Mouse (Mus musculus): ENCODE measurements around the gene Polrmt.
"Not testable (repeated sequence)": the region's sequence is repeated elsewhere in the genome, so short reads cannot be mapped to it uniquely, and the experiment has no call there.

Polrmt gene

DNA sequence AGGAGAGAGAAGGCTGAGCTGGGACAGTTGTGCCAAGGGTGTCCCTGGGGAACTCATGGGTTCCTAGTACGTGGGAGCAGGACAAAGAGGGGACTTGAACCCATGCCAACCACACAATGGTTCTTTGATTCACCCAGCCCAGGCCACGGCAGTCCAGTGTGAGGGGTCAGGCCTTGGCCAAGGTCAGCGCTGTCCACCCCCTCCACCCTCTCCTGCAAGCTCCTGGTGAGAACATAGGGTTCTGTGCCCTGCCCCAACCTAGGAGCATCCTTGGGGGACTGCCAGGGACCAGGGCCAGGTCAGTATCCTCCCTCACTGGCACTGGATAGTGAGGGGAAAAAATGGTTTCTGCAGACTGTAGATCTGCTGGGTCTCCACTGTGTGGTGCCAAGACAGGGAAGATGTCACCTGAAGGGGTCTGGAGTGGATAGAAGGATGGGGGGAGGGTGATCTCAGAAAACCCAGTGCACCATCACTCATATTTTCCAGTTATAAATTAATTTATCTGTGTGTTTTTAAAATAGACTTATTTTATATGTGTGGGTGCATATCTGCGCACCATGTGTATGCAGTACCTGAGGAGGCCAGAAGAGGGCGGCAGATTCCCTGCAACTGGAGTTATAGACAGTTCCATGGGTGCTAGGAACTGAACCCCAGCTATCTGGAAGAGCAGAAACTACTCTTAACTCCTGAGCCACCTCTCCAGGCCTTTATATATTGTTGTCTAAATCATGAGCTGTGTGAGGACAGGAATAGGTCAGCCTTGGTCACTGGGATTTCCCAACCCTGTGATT lies 28.3 kb upstream of the Polrmt start:
- no peak for DNase-seq (ENCODE audit: low spot score in 2 of 2)

DNA sequence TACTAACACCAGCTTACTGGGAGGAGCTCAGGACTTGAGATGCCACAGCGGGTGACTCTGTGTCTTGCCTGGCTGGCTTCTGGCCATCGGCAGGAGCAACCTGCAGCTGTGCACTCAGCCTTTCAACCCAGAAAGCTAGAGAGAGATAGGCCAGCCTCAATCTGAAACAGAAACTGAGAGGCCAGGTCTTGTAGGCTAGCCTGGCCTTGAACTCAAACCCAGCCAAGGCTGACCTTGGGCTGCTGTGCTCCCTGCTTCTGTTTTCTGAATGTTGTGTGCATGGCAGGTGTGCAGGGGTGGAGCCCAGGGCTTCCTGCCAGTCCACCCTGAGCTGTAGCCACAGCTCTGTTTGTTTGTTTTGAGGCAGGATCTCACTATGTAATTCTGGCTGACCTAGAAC lies 26.8 kb upstream of the Polrmt start:
- DNase-seq (ENCODE audit: low spot score in 2 of 2), result no peak

DNA sequence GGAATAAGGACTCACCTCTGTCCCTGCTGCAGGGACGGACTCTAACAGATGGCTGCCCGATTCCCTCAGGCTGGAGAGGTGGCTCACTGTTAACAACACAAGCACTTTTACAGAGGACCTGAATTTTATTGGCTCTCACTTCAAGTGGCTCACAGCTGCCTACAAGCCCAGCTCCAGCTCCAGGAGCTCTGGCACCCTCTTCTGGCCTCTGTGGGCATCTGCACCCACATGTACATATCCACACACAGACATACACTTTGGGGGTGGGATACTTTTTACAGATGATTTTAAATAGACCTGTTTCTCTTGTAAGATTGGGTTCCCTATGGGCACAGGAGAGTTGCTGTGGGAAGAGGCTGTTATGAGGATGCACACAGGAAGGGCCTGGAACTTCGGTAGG lies 25.9 kb upstream of the Polrmt start:
- no peak for DNase-seq (ENCODE audit: low spot score in 2 of 2)

DNA sequence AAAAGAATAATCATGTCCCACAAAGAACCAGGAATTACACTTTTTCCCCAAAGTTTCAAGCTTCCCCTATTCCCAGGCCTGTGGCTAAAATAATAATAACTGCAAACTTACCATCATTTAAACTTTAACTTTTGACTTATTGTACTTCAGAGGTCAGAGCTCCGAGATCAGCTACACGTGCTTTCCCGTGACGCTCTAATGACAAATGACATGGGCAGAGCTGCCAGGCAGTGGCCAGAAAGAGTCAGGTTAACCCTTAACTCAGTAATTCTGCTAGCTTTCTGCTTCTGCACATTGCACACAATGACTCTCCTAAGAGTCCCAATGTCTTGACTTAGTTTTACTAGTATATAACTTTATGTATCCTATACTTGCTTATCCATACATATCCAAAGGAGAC lies 22.9 kb upstream of the Polrmt start:
- DNase-seq (ENCODE audit: low spot score in 2 of 2), result no peak

DNA sequence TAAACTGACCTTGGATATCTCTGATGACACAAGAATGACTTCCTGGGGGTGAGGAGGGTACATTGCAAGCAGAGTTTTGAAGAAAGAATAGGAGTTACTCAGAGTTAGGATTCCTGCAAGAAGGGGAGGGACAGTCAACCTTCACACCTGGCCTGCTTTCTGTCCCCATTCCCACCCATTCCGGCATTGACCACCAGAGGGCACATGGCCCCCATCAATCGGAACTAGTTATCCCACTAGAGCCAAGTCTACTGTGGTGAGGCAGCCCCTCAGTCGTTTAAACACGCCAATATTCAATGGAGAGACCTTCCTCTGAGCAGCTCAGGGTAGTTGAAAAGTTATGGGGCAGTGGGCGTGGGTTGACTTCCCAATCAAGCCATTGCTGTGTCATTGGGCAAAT lies 22.0 kb upstream of the Polrmt start:
- peak; percentile 66 to 71 for DNase-seq (ENCODE audit: low spot score in 2 of 2)

DNA sequence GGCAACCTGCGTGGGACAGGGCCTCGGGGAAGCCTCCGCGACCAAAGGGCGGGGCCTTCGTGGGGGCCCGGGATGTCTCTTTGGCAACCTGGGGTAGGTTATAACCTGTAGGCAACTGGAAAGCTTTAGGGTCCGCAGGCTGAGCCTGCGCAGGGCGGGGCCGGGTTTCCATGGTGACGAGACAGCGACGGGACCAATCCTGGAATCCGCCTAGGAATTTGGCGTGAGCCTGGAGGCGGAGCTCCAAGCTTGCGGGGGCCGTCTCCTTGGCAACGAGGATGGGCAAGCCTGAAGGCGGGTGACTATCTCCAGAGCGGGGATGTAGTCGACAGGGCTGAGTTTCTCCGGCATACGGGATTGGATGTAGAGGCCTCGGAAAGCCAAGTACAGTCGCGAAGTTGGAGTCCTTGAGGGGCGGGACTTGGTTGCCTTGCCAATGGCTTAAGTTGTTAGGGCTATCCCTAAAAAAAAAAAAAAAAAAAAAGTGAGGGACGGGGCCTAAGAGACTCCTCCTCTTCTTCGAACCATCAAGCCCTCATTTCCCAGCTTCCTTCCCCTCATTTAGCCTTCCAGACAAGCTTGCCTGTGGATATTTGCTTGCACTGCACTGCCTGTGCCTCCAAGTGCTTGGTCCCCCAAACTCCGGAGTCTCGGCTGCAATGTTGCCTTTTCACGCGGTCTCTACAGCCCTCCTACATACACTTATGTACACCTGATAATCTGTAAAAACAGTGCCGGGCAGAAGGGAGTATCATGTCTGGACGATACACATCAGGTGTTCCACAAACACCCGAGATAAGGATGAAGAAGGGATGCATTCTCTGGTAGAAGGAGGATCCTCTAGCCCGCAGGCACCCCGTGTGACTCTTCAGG lies 21.2 kb upstream of the Polrmt start:
- DNase-seq (ENCODE audit: low spot score in 2 of 2), result peak; percentile 85 to 89

DNA sequence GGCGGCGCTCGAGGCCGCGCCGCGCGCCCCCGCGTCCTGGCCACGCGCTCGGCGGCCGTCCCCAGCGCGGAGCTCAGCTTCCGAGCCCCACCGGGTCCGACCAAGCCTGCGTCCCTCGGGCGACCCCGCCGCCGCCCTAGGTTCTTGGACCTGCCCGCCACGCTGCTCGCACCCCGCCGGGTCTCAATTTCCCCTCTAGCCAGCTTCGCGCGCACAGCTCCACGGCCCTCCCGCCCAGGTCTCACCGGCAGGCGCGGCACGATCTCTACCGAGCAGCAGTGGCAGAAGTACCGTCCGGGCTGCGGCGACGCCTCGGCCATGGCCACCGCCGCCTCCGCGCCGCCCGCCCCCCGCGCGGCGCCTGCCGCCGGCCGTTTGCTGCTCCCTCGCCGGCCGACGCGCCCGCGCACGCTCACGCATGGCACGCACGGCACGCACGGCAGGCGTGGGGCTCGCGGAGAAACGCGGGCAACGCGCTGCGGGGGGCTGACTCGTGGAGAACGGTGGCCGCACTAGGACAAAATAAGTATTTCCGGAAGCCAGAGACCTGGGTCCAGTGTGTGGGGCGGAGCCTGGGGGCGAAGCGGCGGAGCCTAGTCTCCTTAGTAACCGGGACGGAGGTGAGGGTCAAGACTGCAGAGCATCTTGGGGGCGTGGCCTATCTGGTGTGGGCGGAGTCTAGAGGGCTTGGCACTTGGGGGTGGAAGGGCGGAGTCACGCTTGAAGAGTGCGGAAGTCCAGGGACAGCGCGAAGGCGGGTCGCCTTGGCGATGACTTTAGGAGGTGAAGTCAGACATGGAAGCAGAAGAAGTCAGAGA lies 20.3 kb upstream of the Polrmt start, which contains the start of gene Rnf126:
Gene Rnf126 (minus strand): TSS at position 445 of the 818 bp plus-strand sequence.
- DNase-seq (ENCODE audit: low spot score in 2 of 2), result peak; percentile 99

DNA sequence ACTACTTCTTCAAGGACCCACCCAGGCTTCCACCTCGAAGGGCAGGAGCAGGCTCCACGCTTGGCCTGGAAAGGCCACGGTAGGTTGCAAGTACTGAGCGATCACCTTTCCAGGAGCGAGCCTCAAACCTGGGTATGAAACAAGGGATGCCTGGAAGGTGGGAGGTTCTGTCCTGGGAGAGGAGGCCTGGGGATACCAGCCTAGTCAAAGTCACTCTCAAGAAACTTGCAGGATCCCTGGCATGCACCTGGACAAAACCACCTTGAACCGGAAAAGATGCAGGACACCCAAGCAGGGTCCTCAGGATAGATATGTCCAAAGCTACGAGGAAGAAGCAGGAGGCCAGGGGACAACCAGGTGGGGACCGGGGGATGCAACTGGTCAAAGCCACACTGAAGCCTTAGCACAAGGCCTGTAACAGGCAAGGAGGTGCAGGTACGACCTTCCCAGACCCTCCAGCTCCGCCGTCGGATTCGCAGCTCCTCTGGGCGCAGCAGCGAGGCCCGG lies 19.7 kb upstream of the Polrmt start:
- no peak for DNase-seq (ENCODE audit: low spot score in 2 of 2)

DNA sequence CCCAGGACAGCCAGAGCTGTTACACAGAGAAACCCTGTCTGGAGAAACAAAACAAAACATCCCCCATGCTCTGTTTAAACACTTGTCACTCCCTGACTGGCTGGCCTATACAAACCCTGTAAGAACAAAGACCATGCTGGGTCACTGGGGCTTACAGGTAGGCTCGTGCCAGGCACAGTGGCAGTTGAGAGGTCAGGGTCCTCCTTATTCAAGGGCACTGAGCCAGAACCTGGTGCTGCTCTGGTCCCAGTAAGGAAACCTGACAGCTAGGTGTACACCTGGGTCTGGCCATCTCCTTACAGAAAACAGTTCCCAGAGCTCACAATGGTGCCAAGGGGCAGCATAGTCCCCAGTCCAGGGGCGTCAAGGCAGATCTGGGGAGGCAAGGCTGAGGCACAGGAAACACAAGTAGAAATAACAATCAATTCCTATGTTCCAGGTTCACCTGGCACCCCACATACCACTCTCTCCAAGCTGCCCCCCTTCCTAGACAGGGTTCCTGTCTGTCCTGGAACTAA lies 18.9 kb upstream of the Polrmt start:
- DNase-seq (ENCODE audit: low spot score in 2 of 2), result no peak

DNA sequence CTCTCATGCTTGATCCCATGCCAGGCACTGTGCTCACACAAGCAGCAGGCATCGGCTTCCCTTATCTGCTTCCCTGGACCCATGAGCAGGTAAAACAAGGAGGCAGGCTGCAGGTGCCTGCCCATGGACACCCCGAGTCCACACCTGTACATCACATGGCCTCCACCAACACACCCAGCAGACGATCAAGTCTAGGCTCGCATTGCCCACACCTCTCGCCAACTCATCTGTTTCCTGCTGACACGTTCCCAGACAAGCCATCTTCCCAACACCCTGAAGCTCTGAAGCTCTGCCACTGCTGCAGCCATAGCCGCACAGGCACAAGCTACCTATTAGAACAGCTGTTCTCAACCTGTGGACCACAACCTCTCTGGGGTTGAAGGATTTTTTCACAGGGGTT lies 17.9 kb upstream of the Polrmt start:
- DNase-seq (ENCODE audit: low spot score in 2 of 2), result peak; percentile 25 to 48

DNA sequence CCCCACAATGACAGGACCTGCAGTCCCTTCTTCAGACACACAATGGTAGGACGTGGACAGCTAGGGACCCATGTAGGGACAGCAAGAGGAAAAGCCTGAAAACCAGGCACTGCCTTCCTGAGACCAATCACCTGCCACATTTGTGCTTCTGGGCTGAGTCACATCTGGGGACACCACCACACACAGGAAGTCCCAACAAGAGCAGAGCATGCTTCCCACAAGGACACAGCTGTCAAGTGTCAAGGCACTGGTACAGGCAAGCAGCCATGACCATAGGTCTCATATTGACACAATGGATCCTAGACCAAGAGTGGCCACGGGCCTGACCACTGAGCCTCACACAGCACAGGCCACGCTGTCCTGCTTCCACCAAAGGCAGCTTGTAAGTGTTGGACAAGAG lies 16.5 kb upstream of the Polrmt start:
- no peak for DNase-seq (ENCODE audit: low spot score in 2 of 2)

DNA sequence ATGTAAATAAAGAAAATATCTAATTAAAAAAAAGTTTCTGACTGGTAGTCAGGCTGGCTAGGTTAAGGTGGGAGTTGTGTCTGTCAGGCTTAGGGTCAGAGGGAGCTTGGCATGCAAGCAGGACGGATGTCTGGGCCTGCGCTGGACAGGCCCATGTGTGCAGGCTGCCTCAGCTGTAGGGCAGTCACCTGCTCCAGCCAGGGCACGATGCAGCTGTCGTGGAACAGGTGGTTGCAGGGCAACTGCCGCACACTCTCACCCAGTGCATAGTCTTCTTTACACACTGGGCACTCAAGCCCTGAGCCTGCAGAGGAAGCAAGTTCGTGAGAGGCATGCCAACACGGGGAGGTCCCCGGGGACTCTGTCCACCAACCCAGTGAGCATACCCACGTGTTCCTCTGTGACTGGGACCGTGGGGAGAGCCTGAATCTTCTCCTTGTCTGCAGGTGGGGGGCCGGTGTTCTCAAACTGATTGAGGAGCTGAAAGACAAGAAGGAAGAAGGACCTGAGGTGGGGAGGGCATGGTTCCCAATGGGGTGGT lies 14.3 kb upstream of the Polrmt start:
- DNase-seq (ENCODE audit: low spot score in 2 of 2), result no peak

DNA sequence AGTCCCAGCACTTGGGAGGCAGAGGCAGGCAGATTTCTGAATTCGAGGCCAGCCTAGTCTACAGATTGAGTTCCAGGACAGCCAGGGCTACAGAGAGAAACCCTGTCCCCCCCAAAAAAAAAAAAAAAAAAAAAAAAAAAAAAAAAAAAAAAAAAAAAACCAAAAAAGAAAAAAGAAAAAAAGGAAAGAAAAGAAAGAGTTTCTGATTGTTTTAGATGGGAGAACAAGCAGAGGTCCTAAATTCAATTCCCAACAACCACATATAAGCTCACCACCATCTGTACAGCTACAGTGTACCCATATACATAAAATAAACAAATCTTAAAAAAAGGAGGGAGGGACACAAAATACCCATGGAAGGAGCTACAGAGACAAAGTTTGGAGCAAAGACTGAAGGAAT lies 13.3 kb upstream of the Polrmt start:
- not testable (repeated sequence) for DNase-seq (ENCODE audit: low spot score in 2 of 2)

DNA sequence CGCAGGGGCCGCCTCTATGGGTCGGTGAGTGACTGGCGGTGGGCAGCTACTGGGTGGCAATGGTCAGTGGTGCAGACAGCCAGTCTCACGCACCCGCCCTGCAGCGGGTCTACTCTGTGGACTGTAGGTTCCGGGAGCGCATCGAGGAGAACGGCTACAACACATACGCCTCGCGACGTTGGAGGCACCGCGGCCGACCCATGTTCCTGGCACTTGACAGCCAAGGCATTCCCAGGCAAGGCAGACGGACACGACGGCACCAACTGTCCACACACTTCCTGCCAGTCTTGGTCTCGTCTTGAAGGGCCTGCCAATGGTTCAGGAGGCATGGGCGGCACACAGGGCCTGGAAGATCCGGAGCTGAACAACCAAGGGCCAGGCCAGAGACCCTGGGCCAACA lies 10.3 kb upstream of the Polrmt start:
- no peak for DNase-seq (ENCODE audit: low spot score in 2 of 2)

DNA sequence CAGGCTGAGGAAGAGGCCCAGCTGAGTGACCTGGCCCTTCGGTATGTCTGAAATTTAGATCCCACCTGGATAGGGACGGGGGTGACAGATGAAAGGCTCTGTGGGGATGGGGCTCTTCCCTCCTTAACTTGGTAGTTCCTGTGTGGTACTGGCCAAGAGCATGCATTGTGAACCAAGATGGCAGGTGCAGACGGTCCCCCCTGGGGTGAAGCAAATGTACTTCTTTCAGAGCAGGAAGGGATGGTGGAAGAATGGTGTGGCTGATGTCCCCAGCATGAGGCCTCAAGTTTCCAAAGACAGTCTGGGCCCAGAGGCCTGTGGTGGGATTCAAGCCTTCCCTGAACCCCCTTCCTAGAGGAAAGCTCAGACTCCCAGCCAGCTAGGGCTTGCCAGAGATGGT lies 9.5 kb upstream of the Polrmt start:
- no peak for DNase-seq (ENCODE audit: low spot score in 2 of 2)

DNA sequence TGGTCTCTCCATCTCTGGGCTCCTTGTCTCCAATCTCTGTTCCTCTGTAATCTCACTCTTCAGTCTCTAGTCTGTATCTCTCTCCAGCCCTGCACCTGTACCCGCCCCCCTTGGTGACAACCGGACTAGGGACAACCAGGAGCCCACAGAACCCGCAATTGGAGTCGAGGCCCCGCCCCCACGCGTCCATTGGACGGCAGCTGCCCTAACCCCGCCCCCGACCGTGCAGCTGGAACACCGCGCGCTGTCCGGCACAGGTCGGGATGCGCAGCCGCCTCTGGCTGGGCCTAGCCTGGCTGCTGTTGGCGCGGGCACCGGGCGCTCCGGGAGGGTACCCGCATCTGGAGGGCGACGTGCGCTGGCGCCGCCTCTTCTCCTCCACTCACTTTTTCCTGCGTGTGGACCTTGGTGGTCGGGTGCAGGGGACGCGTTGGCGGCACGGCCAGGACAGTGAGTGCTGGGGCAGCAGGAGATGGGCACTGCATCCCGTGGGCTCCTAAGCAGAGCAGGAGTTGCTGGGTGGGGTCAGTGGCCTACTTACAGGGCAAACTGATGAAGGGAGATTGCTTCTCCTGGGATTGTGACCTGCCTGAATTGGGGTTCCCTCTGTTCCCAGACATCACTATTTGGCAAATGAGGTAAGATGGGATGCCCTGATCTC lies 8.6 kb upstream of the Polrmt start, which contains the start of gene Fgf22:
Gene Fgf22 (plus strand): TSS at position 221 of the 661 bp plus-strand sequence.
- peak; percentile 22 to 56 for DNase-seq (ENCODE audit: low spot score in 2 of 2)

DNA sequence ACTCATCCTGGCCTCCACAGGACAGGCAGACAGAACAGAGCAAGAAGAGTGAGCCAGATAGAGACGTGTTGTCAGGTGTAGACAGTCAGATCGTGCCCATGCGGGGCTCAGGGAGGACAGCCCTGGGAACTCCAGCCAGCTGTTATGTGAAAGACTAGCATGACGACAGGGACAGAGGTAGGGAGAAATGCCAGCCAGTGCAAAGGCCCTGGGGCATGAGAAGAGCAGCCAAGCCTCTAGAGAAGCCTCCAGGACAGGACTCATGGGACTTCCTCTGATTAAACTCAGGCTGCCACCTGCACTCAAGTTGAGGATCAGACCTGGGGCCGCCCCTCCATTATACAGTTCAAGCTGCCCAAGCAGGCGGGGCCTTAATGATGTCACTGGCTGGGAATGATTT lies 2.1 kb upstream of the Polrmt start:
- no peak for DNase-seq (ENCODE audit: low spot score in 2 of 2)

DNA sequence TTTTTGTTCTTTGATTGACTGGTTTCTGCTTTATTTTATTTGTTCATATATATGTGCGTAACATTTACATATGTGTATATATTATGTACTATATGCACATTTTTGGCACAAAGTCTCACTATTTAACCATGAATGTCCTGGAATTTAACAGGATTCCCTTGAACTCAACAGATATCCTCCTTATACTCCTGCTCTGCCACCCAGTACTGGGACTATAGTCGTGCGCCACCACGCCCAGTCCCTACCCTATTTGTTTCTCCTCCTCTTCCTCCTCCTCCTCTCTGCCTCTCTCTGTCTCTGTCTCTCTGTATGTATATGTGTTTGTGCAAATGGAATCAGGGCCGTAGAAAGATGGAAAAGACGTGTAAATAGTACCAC lies 382 bp upstream of the Polrmt start:
- no peak for DNase-seq (ENCODE audit: low spot score in 2 of 2)

DNA sequence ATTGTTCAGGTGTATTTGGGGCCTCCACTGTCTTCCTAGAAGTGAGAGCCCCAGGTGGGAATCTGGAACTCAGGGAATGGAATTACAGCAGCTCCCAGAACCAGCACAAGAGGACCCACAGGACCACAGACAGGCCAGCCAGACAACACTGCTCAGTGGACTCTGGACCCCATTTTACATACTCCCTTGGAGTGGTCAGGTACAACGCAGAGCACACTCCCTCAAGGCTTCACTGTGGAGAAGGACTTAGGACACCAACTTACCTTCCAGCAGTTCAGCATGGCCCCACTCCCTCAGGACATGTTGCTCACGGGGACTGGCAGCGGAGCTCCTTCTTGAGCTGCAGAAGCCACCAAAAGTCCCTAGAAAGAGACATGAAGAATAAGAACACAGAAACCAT lies 970 bp downstream of the Polrmt start:
- DNase-seq (ENCODE audit: low spot score in 2 of 2), result no peak

DNA sequence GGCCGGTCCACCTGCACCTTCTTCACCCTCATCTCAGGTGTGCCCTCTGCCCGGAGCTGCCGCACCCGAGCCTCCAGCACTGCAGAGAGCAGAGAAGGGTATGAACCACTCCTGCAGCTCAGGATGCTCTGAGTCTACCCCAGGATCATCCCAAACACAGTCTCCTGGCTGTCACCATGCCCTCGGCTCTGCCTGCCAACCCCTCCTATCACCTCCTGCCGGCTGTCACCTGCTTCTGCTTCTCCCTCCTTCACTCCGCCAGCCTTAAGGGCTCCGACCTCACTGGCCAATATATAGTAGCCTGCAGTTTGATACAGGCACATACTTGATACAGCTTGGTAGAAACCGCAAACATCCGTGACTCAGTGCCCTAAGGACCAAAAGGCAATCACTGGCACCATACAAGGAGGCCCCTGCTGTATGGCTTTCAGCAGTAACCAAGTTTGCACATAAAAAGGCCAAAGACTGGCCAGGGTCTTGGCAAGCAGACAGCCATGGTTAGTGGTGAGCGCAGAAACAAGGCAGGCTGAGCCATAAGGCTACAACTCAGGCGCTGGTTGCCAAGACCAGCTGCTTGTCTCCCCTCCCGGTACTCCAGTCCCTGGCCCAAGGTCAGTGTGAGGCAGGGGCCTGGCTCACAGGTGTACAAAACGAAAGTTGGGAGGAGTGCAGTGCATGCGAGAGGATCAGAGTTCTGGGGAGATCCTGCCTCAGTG lies 2.6 kb downstream of the Polrmt start:
- no peak for DNase-seq (ENCODE audit: low spot score in 2 of 2)
